Mouse (Mus musculus): ENCODE measurements around the gene Gm867.

The Gm867 gene

GRCm38 (mm10) chr10:75940520-75940919 lies at the start of gene Gm867:
Gene Gm867, minus strand, starts transcription at chr10:75940672.
- DNase-seq (ENCODE audit: low spot score in 2 of 2) = no peak

DNA sequence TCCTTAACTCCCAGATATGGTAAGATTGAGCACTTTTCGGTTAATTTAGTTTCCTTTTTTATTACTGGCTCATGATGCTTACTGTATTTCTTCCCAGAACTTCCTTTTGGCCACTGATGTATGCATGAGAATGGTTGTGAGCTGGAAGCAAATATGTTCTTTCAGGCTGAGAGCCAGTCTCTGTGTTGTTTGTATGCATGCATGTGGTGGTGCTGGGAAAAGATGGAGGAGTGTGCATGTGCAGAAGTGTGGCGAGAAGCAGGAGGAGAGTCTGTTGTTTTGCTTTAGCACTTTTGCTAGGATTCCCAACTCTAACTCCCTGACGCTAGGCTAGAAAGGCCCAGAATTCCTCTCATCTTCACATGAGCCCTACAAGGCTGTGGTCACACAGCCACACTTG lies 39.0 kb upstream of the Gm867 start:
- no peak for DNase-seq (ENCODE audit: low spot score in 2 of 2)

- no peak for DNase-seq (ENCODE audit: low spot score in 2 of 2)
Observed at GRCm38 (mm10) chr10:75978835-75979157, 38.3 kb upstream of the Gm867 start.

DNA sequence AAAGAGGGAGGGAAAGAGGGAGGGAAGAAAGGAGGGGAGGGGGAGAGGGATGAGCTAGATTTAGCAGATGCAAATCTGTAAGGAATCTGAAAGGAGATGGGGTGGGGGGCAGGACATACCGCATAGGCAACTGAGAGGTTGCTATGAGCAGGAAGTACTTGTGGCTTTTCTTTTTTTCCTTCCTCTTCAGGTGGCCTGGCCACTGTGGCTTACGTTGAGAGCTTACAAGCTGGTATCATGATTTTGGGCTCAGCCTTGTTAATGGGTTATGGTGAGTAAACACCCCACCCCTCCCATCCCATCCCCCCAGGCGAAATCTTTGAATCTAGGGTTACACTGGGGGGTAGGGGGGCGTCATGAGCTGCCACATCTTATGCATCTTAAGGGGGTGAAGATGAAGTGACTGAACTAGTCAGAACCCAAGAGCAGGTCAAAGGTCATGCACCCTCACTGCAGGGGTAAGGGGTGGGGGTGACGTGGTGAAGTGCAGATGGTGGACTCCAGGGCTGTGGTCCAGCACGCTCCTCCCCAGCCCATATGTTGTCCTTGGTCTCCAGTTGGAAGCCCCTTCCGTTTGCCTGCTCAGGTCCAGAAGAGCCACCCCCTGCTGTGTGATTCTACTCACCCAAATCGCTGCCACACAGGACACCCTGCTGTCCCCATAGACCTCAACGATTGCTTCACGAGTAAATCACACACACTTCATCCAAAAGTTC lies 37.8 kb upstream of the Gm867 start:
- DNase-seq (ENCODE audit: low spot score in 2 of 2) = no peak

DNA sequence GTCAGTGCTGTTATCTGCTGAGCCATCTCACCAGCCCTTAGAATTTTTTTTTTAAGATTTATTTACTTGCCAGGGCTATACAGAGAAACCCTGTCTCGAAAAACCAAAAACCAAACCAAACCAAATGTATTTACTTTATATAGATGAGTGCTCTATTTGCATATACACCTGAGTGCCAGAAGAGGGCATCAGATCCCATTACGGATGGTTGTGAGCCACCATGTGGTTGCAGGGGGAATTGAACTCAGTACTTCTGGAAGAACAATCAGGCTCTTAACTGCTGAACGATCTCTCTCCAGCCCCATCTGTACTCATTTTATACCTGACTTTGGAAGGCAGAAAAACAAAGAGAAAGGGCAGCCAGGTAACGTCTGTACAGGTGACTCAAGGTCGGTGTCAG lies 34.7 kb upstream of the Gm867 start:
- DNase-seq (ENCODE audit: low spot score in 2 of 2) = no peak

DNA sequence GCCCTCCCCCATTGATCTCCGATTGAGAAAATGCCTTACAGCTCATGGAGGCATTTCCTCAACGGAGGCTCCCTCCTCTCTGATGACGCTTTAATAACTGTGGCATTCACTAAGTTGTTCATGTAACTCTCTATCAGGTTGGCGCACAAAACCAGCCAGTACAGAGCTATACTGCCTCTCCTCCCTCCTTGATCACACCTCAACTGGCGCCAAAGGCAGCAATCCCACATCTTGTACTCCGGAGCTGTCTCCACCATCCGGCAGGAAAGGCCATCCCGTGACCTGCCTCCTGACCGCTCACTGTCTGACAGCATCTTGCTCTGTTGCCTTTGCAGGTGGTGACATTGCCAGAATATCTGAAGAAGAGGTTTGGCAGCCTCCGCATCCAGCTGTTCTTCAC lies 33.4 kb upstream of the Gm867 start:
- DNase-seq (ENCODE audit: low spot score in 2 of 2) = no peak

DNA sequence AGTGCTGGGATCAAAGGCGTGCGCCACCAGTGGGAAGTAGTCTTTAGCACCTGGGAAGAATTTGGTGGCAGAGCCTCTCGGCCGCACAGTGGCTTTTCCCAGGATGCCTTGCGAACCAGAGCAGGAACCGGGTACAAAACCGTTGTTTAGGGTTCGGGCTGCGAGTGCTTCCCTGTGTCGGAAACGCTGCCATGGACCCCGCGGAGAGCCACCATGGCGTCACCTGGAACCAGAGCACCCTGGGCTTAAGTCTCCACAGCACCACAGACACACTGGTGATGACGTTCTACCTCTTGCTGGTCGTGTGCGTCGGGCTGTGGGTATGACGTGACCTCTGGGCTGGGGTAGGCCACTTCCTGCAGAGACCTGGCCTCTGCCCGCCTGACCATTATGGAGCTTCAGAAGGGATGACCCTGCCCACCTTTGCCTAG lies 13.9 kb upstream of the Gm867 start, which contains the start of gene Gm5134:
Gene Gm5134, plus strand, starts transcription at position 134 of the 431 bp plus-strand sequence.
- no peak for DNase-seq (ENCODE audit: low spot score in 2 of 2)

GRCm38 (mm10) chr10:75951424-75952050 lies 11.1 kb upstream of the Gm867 start:
- no peak for DNase-seq (ENCODE audit: low spot score in 2 of 2)

DNA sequence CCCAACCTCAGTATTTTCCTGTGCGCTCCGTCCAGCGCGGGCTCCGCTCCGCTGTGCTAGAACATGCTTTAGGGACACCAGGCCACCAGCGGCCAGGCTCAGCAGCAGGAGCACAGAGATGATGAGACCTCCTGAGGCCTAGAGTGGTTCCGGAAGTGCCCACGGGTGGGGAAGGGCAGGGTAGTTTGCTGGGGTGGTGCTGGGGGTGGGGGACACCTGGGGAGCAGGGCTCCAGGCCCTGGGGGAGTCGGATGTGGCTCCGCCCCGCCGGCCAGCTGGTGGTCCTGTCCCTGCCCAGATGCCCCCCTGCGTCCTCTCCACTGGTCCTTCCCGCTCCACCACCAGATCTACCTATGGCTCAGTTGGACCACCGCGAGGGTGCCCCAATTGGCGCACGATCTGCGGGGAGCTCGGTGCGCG lies 10.3 kb upstream of the Gm867 start:
- DNase-seq (ENCODE audit: low spot score in 2 of 2) = no peak

DNA sequence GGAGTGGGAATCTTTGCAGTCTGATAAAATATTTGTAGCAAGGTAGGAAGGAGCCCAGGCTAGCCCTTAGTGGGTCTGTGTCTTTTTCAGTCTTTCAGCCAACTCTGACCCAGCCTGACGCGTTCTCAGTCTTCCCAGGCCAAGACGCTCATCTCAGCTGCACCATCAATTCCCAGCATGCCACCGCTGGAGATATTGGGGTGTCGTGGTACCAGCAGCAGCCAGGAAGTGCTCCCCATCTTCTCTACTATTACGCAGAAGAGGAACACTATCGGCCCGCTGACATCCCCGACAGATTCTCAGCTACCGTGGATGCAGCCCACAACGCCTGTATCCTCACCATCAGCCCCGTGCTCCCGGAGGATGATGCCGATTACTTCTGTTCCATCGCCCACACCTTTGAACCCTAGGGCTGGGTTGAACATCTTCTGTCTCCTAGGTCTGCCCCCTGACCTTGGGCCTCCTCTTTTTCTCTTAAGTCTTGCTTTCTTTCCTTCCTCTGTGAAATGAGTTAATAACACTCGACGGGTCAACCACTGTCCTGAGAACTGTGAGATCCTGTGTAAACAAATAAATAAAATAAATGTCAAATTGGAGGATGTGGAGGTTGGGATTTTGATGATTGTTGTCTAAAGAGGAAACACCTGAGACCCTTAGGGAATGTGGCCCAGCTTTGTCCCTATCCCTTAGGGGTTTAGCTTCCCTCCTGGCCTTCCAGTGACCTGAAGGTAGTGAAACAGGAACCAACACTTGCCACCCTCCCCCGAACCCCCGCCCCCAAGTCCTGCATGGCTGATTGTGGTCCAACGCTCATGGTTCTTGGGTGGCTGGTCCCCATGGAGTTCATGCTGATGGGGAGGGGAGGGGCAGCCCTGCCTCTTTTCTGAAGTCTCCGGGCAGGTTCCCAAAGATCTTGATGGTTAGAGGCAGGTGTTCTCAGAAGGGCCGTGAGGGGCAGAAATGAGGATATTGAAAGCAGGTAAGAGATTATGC lies 8.9 kb upstream of the Gm867 start:
- no peak for DNase-seq (ENCODE audit: low spot score in 2 of 2)

DNA sequence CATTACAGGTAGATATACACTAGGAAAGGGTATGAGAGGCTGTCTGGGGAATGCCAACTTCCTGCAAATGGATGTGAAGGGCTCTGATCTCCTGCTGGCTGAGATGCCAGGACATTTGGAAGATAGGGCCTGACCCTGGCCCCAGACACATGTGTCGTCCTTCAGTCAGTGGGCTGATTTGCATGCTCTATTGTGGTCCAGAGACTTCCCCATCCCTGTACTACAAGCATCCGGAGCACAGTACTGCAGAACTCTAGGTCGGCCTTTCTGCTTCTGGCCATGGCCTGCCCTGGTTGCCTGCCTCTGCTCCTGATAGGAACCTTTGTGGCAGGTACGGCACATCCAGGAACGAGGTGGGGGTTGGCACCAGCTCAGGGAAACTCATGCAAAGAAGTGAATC lies 7.6 kb upstream of the Gm867 start:
- no peak for DNase-seq (ENCODE audit: low spot score in 2 of 2)

GRCm38 (mm10) chr10:75945896-75946295 lies 5.4 kb upstream of the Gm867 start:
- DNase-seq (ENCODE audit: low spot score in 2 of 2) = no peak

- no peak for DNase-seq (ENCODE audit: low spot score in 2 of 2)
Observed at GRCm38 (mm10) chr10:75945213-75945612, 4.7 kb upstream of the Gm867 start.

- no peak for DNase-seq (ENCODE audit: low spot score in 2 of 2)
Observed at GRCm38 (mm10) chr10:75944066-75944772, 3.7 kb upstream of the Gm867 start.

DNA sequence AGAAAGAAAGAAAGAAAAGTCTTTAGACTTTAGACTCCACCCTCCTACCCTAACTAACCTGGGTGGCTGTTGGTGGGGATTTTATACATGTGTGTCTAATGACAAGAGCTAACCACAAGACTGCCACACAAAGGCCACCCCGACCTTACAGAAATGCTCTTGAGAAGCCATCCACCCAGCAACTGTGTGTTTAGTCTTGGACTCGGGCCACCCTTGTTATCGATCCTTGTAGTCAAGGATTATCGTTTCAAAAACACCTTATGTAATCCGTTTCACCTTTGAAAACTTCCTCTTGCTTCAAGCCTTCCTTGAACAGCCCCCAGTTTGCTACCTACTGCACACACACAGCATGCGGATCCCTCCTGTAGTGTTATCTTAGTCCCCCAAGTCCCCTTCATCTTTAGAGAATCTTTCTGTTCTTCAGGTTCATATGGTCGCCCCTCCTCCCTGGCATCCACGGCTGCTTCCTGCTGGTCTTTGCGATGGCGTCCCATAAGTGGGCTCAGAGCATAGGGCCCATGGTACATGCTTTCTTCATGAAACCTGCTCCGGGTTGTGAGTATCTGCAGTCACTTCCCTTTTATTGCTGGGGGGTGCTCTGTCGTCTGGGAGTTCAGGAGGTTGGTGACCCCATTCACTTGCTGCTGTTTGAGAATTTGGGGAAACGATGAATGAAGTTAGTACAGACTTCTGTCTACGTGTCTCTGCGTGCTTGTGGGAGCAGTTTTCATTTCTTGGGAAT lies 2.4 kb upstream of the Gm867 start, which contains the start of gene Vpreb3:
Gene Vpreb3, plus strand, starts transcription at position 322 of the 742 bp plus-strand sequence.
- DNase-seq (ENCODE audit: low spot score in 2 of 2) = no peak

DNA sequence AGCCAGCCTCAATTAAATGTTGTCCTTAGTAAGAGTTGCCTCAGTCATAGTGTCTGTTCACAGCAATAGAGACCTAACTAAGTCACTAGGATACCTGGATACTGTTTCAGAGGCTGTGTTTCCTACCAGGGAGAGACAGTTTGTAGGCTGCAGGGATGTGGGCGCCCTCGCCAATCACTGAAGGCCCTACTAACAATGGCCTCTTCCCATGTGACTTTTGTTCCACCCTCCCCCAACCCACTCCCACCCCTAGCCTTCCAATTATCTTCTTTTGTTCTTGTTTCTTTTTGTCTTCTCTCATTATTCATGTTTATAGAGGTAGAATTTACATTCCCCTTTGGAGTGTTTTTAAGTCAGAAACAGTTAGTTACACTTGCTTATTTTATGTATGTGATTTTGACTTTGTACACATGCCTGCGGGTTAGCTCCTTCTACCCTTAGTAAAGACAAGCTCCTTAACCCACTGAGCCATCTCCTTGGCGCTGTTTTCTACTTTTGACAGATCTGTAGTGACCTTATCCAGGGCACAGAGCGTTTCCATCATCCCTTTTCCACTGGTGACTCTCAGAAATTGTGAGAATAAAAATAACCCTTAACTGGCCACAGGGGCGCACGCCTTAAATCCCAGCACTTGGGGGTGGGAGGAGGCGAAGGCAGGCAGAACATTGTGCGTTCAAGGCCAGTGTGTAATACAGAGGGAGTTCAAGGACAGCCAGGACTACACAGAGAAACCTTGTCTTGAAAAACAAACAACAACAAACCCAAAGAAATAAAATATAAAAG lies 761 bp upstream of the Gm867 start:
- DNase-seq (ENCODE audit: low spot score in 2 of 2) = no peak

DNA sequence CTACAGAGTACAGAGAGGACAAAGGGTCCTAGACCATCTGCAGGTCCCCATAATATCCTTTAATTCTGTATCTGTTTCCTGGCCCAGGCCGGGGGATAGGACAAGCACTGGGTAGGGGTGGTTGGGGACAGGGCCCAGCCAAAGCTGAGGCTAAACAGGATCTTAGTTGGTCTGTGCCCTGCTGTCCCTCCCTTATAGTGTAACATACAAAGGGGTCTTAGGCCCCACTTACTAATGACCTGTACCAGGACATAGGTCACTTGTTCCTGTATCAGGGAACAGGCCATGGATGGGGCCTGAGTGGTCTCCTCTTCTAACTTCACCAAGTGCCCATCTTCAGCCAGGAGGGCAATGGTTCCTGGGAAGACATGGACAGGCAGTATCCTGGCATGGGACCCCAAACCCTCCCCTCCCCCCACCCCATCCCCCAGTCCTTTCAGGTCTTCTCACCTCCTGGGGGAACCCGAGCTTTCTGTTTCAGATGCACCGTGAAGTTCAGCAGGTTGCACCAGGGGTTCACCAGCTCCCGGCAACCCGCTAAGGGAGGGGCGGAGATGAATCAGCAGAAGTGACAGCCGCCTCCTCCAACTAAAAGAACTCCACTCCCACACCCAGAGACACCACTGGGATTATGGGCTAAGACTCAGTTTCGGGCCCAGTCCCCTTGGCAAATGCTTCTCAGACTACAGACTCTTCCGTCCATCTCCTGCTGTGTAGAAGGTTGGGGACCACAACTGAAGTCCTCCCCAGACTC lies 814 bp downstream of the Gm867 start:
- no peak for DNase-seq (ENCODE audit: low spot score in 2 of 2)

DNA sequence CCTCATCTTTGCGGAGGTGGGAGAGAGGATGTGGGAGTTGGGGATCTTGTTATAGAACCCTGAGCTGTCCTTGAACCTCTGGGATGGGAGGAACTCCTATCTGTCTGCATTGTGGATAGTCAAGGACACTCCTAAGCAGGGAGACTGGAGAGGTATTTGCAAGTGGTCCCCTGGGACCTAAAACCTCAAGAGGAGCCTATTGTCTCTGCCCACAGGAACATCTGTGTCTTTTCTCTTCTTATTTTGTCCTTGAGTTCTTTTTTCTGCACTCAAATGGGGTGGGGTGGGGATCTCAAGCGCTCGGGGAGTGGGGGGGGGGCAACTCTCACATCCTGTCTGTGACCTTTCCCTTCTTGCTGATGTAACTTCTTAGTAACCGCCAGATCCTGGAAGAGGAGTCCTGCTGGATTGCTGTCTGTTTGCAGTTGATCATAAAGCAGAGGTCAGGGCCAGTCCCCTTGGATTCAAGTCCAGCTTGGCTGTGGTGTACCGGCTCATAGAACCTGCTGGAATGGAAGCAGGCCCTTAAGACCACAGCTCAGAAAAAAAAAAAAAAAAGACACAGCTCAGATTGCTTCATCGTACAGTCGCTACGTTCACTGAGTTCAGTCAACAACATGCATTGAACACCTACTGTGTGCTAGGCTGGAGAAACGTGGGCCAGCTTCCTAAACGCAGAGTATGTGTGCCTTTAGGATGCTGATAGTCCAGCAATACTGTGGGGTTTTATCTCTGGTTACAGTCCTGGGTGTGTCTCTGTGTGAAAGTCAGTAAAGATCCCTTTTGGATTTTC lies 2.4 kb downstream of the Gm867 start:
- no peak for DNase-seq (ENCODE audit: low spot score in 2 of 2)

Data from urinary bladder, postnatal 36 days (tissue).